Mouse (Mus musculus) T-cell, adult 2 months (primary cell): Measurements from ENCODE around the gene Trim43a.
A peak's percentile ranks its signal among the peaks of the same experiment; 100 is the strongest.
"Not testable (repeated sequence)": the region's sequence is repeated elsewhere in the genome, so short reads cannot be mapped to it uniquely, and the experiment has no call there.

Source experiments
- DNase-seq: peaks from one replicate; pipeline ENCODE4 v3.0.0; 2022; ENCODE audit warnings: low spot score

Trim43a gene

DNA sequence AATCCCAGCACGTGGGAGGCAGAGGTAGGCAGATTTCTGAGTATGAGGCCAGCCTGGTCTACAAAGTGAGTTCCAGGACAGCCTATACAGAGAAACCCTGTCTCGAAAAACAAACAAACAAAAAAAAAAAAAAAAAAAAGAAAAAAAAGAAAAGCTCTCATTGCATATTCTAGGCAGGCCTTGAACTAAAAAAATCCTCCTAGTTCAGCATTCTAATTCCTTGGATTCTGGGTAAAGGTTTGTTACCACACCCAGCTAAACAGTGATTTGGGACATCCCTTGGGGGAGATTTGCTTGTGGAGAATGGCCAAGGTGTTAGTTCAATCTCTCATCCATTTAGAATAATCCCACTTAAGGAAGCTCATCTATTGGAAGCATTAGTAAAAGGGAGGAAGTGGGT is at the start of gene Trim43a:
Gene Trim43a, plus strand, starts transcription at position 301 of the 400 bp plus-strand sequence.
- DNase-seq, result not testable (repeated sequence)

DNA sequence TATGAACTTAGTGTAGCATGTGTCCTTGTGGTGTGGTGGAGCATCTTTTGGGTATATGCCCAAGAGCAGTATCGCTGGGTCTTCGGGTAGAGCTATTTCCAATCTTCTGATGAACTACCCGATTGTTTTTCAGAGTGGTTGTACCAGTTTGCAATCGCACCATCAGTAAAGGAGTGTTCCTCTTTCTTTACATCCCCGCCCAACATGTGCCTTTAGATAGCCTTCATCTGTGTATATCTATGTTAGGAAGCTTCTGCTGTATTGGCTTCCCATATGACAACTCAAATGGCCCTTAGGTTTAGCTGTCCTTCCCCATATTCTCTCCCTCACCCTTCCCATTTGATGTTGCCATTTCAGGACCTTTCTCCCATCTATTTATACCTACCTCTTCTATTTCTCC is 46.6 kb upstream of the Trim43a start:
- DNase-seq, result no peak

- no peak for DNase-seq
Observed at GRCm38 (mm10) chr9:88539546-88540224, 41.0 kb upstream of the Trim43a start.

- no peak for DNase-seq
Observed at GRCm38 (mm10) chr9:88542816-88543215, 37.9 kb upstream of the Trim43a start.

DNA sequence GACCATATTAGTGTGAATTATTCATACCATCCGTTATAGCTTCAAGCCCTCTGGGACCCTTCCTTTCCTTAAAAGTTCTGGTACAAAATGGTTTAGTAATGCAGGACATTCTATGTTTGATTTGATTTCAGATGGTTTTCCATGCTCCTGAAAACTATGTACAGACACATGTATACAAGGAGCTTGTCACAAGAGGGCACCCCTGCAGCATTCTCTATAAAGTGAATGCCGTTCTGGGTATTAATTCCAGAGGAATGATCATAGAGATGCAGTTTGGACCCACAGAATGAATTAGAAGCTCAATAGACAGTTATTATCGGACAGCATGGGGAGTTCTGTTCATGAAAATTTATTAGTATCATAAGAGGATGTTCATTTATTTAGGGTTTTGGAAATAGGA is 35.2 kb upstream of the Trim43a start:
- DNase-seq, result no peak

- DNase-seq, result peak; percentile 60
Observed at GRCm38 (mm10) chr9:88546166-88546565, 34.5 kb upstream of the Trim43a start.

DNA sequence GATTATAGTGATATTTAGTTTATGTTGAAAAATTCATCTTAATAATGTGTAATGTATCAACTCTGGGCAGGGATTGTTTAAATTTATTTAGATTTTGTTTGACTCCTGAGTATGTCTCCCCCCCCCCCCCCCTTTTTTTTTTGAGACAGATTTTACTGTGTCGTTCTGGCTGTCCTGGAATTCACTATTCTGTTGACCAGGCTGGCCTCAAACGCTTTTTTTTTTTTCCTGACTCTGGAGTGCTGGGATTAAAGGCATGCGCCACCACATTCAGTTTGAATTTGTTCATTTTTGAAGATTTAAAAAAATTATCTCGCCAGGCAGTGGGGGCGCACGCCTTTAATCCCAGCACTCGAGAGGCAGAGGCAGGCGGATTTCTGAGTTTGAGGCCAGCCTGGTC is 34.0 kb upstream of the Trim43a start:
- DNase-seq, result no peak

GRCm38 (mm10) chr9:88547270-88547669 is 33.4 kb upstream of the Trim43a start:
- DNase-seq, result peak; percentile 59

GRCm38 (mm10) chr9:88547851-88548613 is 32.7 kb upstream of the Trim43a start, which contains the start of gene Zfp949:
Gene Zfp949 (plus strand): TSS chr9:88548020.
- DNase-seq, result peak; percentile 79

DNA sequence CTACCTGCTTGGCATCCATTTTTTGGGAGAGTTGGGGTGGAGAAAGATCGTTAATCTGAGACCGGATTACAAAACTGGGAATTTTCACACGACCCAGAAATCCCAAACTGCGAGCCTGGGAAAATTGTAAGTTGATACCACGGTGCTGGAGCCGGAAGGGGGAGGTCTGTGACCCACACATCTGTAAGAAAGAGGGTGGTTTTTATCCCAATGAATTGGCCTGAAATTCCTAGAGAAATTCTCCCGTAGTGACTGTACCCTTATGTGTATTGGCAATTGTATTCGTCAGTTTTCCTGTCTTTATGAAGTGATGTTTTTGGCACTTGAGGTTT is 32.1 kb upstream of the Trim43a start:
- no peak for DNase-seq

DNA sequence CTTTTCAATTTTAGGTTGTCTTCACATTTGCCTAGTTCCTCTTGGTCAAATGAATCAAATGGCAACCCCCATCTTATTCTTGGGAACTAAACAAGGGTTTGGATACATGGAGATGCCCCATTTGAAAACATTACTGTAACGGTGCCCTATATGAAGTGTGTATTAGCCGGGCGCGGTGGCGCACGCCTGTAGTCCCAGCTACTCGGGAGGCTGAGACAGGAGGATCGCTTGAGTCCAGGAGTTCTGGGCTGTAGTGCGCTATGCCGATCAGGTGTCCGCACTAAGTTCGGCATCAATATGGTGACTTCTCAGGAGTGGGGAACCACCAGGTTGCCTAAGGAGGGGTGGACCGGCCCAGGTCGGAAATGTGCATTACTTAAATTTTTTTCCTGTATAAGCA is 27.6 kb upstream of the Trim43a start:
- no peak for DNase-seq

GRCm38 (mm10) chr9:88558146-88558545 is 22.5 kb upstream of the Trim43a start:
- no peak for DNase-seq

DNA sequence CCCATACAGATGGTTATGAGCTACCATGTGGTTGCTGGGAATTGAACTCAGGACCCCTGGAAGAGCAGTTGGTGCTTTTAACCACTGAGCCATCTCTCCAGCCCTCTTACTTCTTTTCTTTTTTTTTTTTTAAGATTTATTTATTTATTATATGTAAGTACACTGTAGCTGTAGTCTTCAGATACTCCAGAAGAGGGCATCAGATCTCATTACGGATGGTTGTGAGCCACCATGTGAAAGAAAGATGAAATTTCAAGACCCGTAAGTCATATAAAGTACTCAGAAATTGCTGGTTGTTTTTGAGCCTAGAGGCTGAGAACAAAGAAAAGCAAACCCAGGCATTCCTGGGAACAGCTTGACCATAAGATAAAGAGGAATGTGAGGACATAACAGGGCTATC is 19.2 kb upstream of the Trim43a start:
- DNase-seq, result not testable (repeated sequence)

DNA sequence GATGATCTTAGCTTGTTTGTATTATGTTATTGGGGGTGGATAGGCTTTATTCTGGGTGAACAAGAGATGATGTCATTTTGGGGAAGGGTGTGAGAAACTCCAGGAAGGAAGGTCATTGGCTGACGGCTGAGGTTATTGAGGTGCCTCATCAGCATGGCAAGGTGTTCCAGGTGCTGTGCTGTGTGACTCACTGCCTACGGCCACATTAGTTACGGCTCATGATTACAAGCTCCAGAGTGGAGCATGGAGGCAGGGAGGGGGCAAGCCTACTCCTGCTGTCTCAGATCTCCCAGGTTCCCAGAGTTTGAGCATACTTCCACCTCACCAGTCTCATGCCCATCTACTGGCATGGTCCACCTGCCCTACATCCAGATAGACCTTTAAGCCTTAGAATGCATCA is 10.2 kb upstream of the Trim43a start:
- not testable (repeated sequence) for DNase-seq

- not testable (repeated sequence) for DNase-seq
Observed at GRCm38 (mm10) chr9:88593708-88594107, 13.0 kb downstream of the Trim43a start.

DNA sequence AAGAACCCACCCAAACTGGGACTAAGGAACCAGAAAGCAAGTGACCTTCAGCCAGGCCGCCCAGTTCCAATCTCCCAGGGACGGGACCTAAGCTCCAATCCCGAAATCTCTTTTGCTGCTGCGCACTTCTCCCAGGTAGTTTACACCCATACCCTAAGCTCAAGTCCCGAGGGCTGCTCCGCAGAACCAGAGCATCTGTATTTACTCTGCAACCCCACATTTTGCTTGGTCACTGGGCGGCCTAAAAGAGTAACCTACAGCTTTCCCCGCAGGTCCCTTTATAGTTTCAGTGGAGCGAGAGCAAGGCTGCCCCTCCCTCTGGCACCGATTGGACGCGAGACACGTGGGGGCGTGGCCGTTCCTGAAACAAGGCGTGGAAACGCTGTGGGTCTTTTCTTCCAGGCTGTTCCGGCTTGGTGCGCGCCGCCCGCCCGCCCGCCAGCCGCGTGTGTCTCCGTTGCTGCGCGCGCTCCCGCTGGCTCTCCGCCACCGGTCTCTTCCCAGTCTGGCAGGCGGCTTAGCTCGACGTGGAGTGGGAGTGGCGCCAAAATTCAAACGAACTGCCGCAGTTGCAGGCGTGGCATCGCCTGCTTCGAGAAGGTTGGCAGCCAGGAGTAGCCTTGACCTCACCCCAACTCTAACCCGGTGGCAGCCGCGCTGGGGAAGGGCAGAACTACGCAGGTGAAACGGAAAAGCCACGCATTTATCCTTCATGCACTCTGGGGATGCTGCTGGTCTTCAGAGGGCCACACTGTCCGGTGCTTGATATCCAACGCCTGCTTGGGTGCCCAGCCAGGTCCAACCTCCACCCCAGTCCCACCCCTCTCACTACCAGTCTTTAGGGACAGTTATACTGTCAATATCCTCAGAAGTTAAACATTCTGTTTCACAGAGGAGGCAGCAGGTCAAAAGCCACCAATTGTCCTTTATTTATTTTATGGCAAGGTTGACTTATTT is 18.8 kb downstream of the Trim43a start:
- peak; percentile 84 for DNase-seq

- DNase-seq, result not testable (repeated sequence)
Observed at GRCm38 (mm10) chr9:88625803-88626514, 45.3 kb downstream of the Trim43a start.

DNA sequence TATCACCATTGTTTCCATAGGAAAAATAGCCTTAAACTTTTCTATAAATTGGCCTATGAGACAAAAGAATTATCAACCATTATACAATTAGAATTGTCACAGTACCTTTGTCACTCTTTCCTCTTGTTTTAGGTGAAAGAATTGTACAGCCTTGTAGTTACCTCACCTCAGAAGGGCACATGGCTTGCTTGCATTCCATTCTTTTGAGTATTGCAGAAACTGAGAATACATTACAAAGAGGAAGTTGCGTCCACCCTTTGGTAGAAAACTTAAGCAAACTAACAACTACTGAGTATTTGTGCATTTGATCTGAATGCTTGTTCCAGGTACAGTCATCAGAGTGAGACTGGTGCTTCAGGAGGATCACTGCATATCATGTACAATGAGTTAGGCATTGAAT is 57.4 kb downstream of the Trim43a start:
- DNase-seq, result not testable (repeated sequence)
